ENCODE assay signal across 19 mouse cellular contexts in genomic region chr16:92305519-92305918, GRCm38 (mm10). TPM values are rescaled to one million over a fixed set of nuclear protein-coding genes. Genes with fewer than 3 reads are reported as not detected.
DNase-seq lines count a peak whose midpoint lies in the region; ATAC-seq and TF ChIP-seq lines count a peak whose summit lies in the region.
"Had no signal": no experiment of that assay in that cellular context is flagged by ENCODE, and none has a peak within 500 bp of the region (broad histone marks: within the 10 kb centered on the region; RNA-seq: fewer than 3 reads in every experiment).

No protein-coding gene starts in this region.

- no peak overlapping the region for H3K4me2 ChIP-seq in hindbrain, postnatal 0 days (ENCODE audit: low read depth, low read length)
- no peak overlapping the region for H3K4me2 ChIP-seq in hindbrain, embryonic 12.5 days (replicated peaks)
- H3K4me2 ChIP-seq: embryonic facial prominence, embryonic 12.5 days; limb, embryonic 15.5 days; neural tube, embryonic 13.5 days had no signal

- peaks cover 35% of the 10 kb centered on the region; the same call in 1 of the 2 replicates for H3K36me3 ChIP-seq in hindbrain, postnatal 0 days (ENCODE audit: insufficient read depth, low read length)
- H3K36me3 ChIP-seq in hindbrain, embryonic 12.5 days, result peaks cover 15% of the 10 kb centered on the region
- H3K36me3 ChIP-seq in thymus, adult 2 months (ENCODE audit: control insufficient read depth, insufficient read depth, low read length), result peaks cover 3% of the 10 kb centered on the region; the same call in 1 of the 2 replicates
- H3K36me3 ChIP-seq in G1E (replicated peaks), result peaks cover 52% of the 10 kb centered on the region

- no peak for ATAC-seq in hindbrain, postnatal 0 days
- ATAC-seq in hindbrain, embryonic 12.5 days (ENCODE audit: low FRiP score), result no peak
- ATAC-seq in G1E (ENCODE audit: extremely low read depth, insufficient number of reproducible peaks, low FRiP score, poor library complexity, severe bottlenecking), result no peak

- peaks cover 14% of the 10 kb centered on the region for H3K4me1 ChIP-seq in hindbrain, postnatal 0 days (ENCODE audit: insufficient read depth, low read length)
- H3K4me1 ChIP-seq in hindbrain, embryonic 12.5 days, result peaks cover 22% of the 10 kb centered on the region
- H3K4me1 ChIP-seq in thymus, adult 2 months (replicated peaks; ENCODE audit: control insufficient read depth, insufficient read depth, low read length), result peaks cover 14% of the 10 kb centered on the region
- peaks cover 21% of the 10 kb centered on the region for H3K4me1 ChIP-seq in G1E (ENCODE audit: insufficient read depth, low read depth, low read length)

- TF ChIP-seq POLR2A in thymus, adult 2 months (IDR thresholded peaks at IDR 0.05; ENCODE audit: control insufficient read depth, extremely low read depth, insufficient read depth, low read length, poor library complexity), result no peak

- no peaks in the 10 kb centered on the region for H3K9me3 ChIP-seq in hindbrain, postnatal 0 days (ENCODE audit: low read length)
- no peaks in the 10 kb centered on the region for H3K9me3 ChIP-seq in hindbrain, embryonic 12.5 days (replicated peaks)
- no peaks in the 10 kb centered on the region for H3K9me3 ChIP-seq in G1E (replicated peaks)
- H3K9me3 ChIP-seq: embryonic facial prominence, embryonic 12.5 days; limb, embryonic 15.5 days; neural tube, embryonic 13.5 days had no signal

- DNase-seq in hindbrain, postnatal 0 days (ENCODE audit: low spot score), result no peak
- DNase-seq in thymus, postnatal 14 days, result peak; percentile 22
- DNase-seq in thymus, adult 2 months, result no peak
- DNase-seq in G1E (ENCODE audit: low spot score), result no peak
- DNase-seq in retina, postnatal 1 day, result peak; percentile 50
- DNase-seq in heart, postnatal 14 days, result no peak
- DNase-seq in frontal cortex, postnatal 14 days (ENCODE audit: low spot score in 2 of 2), result no peak
- DNase-seq: adrenal gland, adult 2 months; cerebellum, postnatal 10 days; gastrocnemius, postnatal 14 days; kidney, postnatal 25 days; midbrain, embryonic 14.5 days had no signal

- TF ChIP-seq CTCF in hindbrain, postnatal 0 days (IDR thresholded peaks at IDR 0.05; ENCODE audit: low read depth), result peak; percentile 46
- no peak for TF ChIP-seq CTCF in thymus, adult 2 months (IDR thresholded peaks at IDR 0.05; ENCODE audit: borderline replicate concordance, control insufficient read depth, extremely low read depth, insufficient read depth, low read length, poor library complexity)
- 0 out of 2 replicates have a peak, but pooled peaks have one; percentile 23 for TF ChIP-seq CTCF in G1E (IDR thresholded peaks at IDR 0.05; ENCODE audit: low read depth, low read length)

- H3K9ac ChIP-seq in hindbrain, postnatal 0 days (replicated peaks; ENCODE audit: low read length), result no peak overlapping the region
- H3K9ac ChIP-seq in hindbrain, embryonic 12.5 days, result no peak overlapping the region
- H3K9ac ChIP-seq: embryonic facial prominence, embryonic 12.5 days; limb, embryonic 15.5 days; neural tube, embryonic 13.5 days had no signal

- intact Hi-C loops in heart, postnatal 14 days (cut with DNase I), result loop anchor here (10.0 kb wide), 1 partner anchor 581 kb away; the partner anchor contains the start of genes Cryzl1 and Itsn1

- no peak overlapping the region for H3K4me3 ChIP-seq in hindbrain, postnatal 0 days (ENCODE audit: low read length)
- H3K4me3 ChIP-seq in hindbrain, embryonic 12.5 days, result no peak overlapping the region
- no peak overlapping the region for H3K4me3 ChIP-seq in thymus, adult 2 months (ENCODE audit: control insufficient read depth, insufficient read depth, low read length)
- H3K4me3 ChIP-seq in G1E (ENCODE audit: low read depth, low read length), result no peak overlapping the region
- H3K4me3 ChIP-seq: embryonic facial prominence, embryonic 12.5 days; limb, embryonic 15.5 days; neural tube, embryonic 13.5 days had no signal

- WGBS in hindbrain, postnatal 0 days, result 94% methylated on average over 2 of the region's 2 CpGs
- 95% methylated on average over 2 of the region's 2 CpGs for WGBS in hindbrain, embryonic 12.5 days
- WGBS in thymus, adult 2 months, result 97% methylated on average over 2 of the region's 2 CpGs

- no peaks in the 10 kb centered on the region for H3K27me3 ChIP-seq in hindbrain, postnatal 0 days (ENCODE audit: insufficient read depth, low read length)
- no peaks in the 10 kb centered on the region for H3K27me3 ChIP-seq in hindbrain, embryonic 12.5 days
- no peaks in the 10 kb centered on the region for H3K27me3 ChIP-seq in thymus, adult 2 months (ENCODE audit: control insufficient read depth, insufficient read depth, low read length)
- no peaks in the 10 kb centered on the region for H3K27me3 ChIP-seq in G1E (ENCODE audit: insufficient read depth, low read length)
- H3K27me3 ChIP-seq: embryonic facial prominence, embryonic 12.5 days; limb, embryonic 15.5 days; neural tube, embryonic 13.5 days had no signal

- no peak overlapping the region for H3K27ac ChIP-seq in hindbrain, postnatal 0 days
- no peak overlapping the region for H3K27ac ChIP-seq in hindbrain, embryonic 12.5 days
- H3K27ac ChIP-seq in thymus, adult 2 months (ENCODE audit: control insufficient read depth, insufficient read depth, low read length), result no peak overlapping the region
- H3K27ac ChIP-seq: embryonic facial prominence, embryonic 12.5 days; limb, embryonic 15.5 days; neural tube, embryonic 13.5 days had no signal

RNA-seq across cellular contexts. Expression of gene Smim11, which starts 4.4 kb away (rescaled TPM):
- 1.5 and 10.4 TPM in 2 replicates for total RNA-seq in hindbrain, postnatal 0 days (2014; rRNA removed)
- 56.0 and 73.6 TPM in 2 replicates for polyA plus RNA-seq in hindbrain, postnatal 0 days (2015; fragmentation: Nextera tagmentation; extraction: Ambion mirVana)
- 101 and 112 TPM in 2 replicates for polyA plus RNA-seq in hindbrain, embryonic 12.5 days (2016; fragmentation: Nextera tagmentation; extraction: Ambion mirVana)
- 28.9 and 34.6 TPM in 2 replicates for polyA plus RNA-seq in thymus, adult 2 months (2012; rRNA removed)
- total RNA-seq in G1E (2014; fragmentation: Nextera tagmentation) (23.1 and 24.8 TPM in 2 replicates), G1E (2017) (82.4 and 107 TPM in 2 replicates)
- 6.6 and 7.3 TPM in 2 replicates for polyA plus RNA-seq in G1E (2012)
- 10 to 100 TPM; 54.2 to 57.5 TPM for total RNA-seq in heart, postnatal 14 days (2021)

RNA-seq across cellular contexts. Expression of gene Kcne2, which starts 13.3 kb away (rescaled TPM):
- 4.7 and 8.2 TPM in 2 replicates for total RNA-seq in hindbrain, postnatal 0 days (2014; rRNA removed)
- 19.1 and 19.3 TPM in 2 replicates for polyA plus RNA-seq in hindbrain, postnatal 0 days (2015; fragmentation: Nextera tagmentation; extraction: Ambion mirVana)
- 17.7 and 25.6 TPM in 2 replicates for polyA plus RNA-seq in hindbrain, embryonic 12.5 days (2016; fragmentation: Nextera tagmentation; extraction: Ambion mirVana)
- polyA plus RNA-seq in thymus, adult 2 months (2012; rRNA removed), result 0.15 TPM in 1 of 2 replicates, not detected in the other
- total RNA-seq in G1E (2014; fragmentation: Nextera tagmentation), result not detected in 2 replicates
- total RNA-seq in G1E (2017), result 0.11 TPM in 1 of 2 replicates, not detected in the other
- not detected in 2 replicates for polyA plus RNA-seq in G1E (2012)
- not detected for total RNA-seq in heart, postnatal 14 days (2021)
- total RNA-seq: adrenal gland, adult 2 months; gastrocnemius, postnatal 14 days had no signal
- polyA plus RNA-seq: adrenal gland, adult 2 months had no signal

RNA-seq across cellular contexts. Expression of gene Fam243, which starts 15.7 kb away (rescaled TPM):
- not detected in 2 replicates for total RNA-seq in hindbrain, postnatal 0 days (2014; rRNA removed)
- not detected in 2 replicates for polyA plus RNA-seq in hindbrain, postnatal 0 days (2015; fragmentation: Nextera tagmentation; extraction: Ambion mirVana)
- 0.08 TPM in 2 replicates for polyA plus RNA-seq in hindbrain, embryonic 12.5 days (2016; fragmentation: Nextera tagmentation; extraction: Ambion mirVana)
- polyA plus RNA-seq in thymus, adult 2 months (2012; rRNA removed), result 0.03 TPM in 1 of 2 replicates, not detected in the other
- not detected in 2 replicates for total RNA-seq in G1E (2014; fragmentation: Nextera tagmentation)
- 0.06 and 0.11 TPM in 2 replicates for total RNA-seq in G1E (2017)
- not detected in 2 replicates for polyA plus RNA-seq in G1E (2012)
- 1 to 10 TPM; 1.2 to 1.4 TPM for total RNA-seq in heart, postnatal 14 days (2021)
- total RNA-seq: adrenal gland, adult 2 months; gastrocnemius, postnatal 14 days; left cerebral cortex, adult 18-20 months had no signal
- polyA plus RNA-seq: adrenal gland, adult 2 months; embryonic facial prominence, embryonic 12.5 days; forebrain, embryonic 11.5 days; heart, embryonic 14.5 days; limb, embryonic 15.5 days; midbrain, embryonic 14.5 days; neural tube, embryonic 13.5 days had no signal

RNA-seq across cellular contexts. Expression of gene Kcne1, which starts 53.7 kb away (rescaled TPM):
- 0.05 TPM in 1 of 2 replicates, not detected in the other for total RNA-seq in hindbrain, postnatal 0 days (2014; rRNA removed)
- polyA plus RNA-seq in hindbrain, postnatal 0 days (2015; fragmentation: Nextera tagmentation; extraction: Ambion mirVana), result 0.16 and 0.42 TPM in 2 replicates
- polyA plus RNA-seq in hindbrain, embryonic 12.5 days (2016; fragmentation: Nextera tagmentation; extraction: Ambion mirVana), result 0.13 and 0.29 TPM in 2 replicates
- polyA plus RNA-seq in thymus, adult 2 months (2012; rRNA removed), result 0.04 and 1.5 TPM in 2 replicates
- total RNA-seq in G1E (2014; fragmentation: Nextera tagmentation) (not detected in 2 replicates), G1E (2017) (0.06 and 0.33 TPM in 2 replicates)
- not detected in 2 replicates for polyA plus RNA-seq in G1E (2012)
- 100 to 1,000 TPM; 171 to 231 TPM for total RNA-seq in heart, postnatal 14 days (2021)
- total RNA-seq: gastrocnemius, postnatal 14 days; left cerebral cortex, adult 18-20 months had no signal
- polyA plus RNA-seq: adrenal gland, adult 2 months; midbrain, embryonic 14.5 days; neural tube, embryonic 13.5 days had no signal

Comparison
In these comparisons a context has a peak if more than half of its experiments do, and no peak if none do; other contexts are left out.
1. DNase-seq: peak in thymus, postnatal 14 days (single experiment) and retina, postnatal 1 day (single experiment); none in hindbrain, postnatal 0 days (single experiment), thymus, adult 2 months (single experiment), G1E (single experiment), heart, postnatal 14 days (0 of 2) and frontal cortex, postnatal 14 days (0 of 2).
2. RNA of gene Kcne2, which starts 13.3 kb away (polyA plus RNA-seq): 19.1 to 19.3 TPM in hindbrain, postnatal 0 days and 17.7 to 25.6 TPM in hindbrain, embryonic 12.5 days; 0.15 TPM in thymus, adult 2 months and not detected in G1E; every median in the first group is over 10 times any median in the second.